Mouse (Mus musculus): ENCODE measurements around the gene Tmem233. TPM values are rescaled to one million over a fixed set of nuclear protein-coding genes. Genes with fewer than 3 reads are reported as not detected.

Tmem233 gene
- total RNA-seq, 2 experiments from 2014 or later: not detected

DNA sequence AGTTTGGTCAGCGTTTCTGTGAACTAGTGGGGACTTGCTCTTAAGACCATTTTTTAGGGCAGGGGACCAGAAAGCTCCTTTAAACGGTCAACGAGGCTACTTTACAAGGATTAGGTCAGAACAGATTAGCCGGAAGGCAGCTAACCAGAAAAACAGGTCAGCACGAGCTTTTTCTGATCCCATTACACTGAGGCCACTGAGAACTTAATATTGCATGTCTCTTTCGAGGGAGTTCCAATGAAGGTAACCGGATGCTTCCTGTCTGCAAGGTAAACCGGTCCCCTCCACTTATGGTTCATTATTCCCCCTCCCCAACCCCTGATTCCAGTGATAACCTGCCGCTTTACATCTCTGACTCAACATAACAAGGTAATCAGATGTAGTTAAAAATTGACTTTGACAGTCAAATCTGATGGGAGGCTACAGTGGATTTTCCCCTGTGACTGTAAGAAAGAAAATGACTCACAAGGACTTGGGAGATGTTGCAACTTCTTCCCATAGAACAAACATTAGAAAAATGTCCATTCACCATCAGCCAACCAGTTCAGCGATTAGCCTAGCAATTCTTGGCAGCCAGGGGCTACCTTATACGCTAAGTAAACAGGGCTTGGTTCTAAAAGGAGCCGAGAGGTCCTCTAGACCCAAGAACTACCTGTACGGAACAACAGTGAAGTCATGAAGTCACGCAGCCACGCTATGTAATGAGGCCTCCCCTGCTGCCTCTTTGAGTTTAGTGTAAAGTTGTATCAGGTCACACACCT lies 73.8 kb downstream of the Tmem233 start:
- intact Hi-C loops (cut with DNase I): no loop called here
- no peak for DNase-seq (ENCODE audit: low spot score in 2 of 2)

GRCm38 (mm10) chr5:116007723-116008122 lies 75.3 kb downstream of the Tmem233 start:
- intact Hi-C loops (cut with DNase I): no loop called here
- no peak for DNase-seq (ENCODE audit: low spot score in 2 of 2)

GRCm38 (mm10) chr5:116006324-116007099 lies 76.5 kb downstream of the Tmem233 start:
- DNase-seq (ENCODE audit: low spot score in 2 of 2): no peak
- intact Hi-C loops (cut with DNase I): no loop called here

DNA sequence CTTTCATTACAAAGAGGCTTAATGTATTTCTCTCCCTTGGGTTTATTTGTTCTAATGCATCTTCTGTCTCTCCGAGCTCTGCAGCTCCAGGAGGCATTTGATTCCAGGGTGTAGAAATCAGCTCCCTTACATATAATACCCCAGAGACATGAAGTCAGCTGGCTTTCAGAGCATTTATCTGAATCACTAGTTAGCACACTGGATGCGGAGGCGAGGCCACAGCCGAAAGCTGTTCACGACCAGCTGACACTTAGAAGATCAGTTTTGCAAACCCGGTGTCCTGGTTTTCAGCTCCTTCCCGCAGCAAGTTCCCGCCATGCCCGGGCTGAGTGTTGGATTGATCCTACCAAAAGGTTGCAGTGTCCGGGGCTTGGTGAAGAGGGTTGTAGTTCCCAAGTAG lies 78.8 kb downstream of the Tmem233 start:
- intact Hi-C loops (cut with DNase I): no loop called here
- no peak for DNase-seq (ENCODE audit: low spot score in 2 of 2)

DNA sequence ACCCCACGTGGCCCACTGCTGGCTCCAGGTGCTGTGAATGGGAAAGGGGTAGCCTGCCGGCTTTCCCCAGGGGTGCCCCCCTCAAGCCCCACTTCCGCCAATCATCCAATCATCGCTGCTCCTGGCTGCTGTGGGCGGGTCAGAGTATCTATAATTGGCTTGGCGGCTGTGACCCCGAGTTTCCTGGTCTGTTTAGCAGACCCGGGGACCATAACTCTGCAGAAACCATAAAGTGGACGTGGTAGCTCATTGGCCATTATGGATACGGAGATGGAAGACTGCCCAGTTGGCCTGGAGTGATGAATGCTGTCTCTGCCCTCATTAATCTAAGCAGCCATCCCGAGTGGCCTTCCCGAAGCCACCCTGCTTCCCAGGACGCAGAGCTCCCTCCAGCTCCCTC lies 79.2 kb downstream of the Tmem233 start:
- intact Hi-C loops (cut with DNase I): no loop called here
- no peak for DNase-seq (ENCODE audit: low spot score in 2 of 2)

DNA sequence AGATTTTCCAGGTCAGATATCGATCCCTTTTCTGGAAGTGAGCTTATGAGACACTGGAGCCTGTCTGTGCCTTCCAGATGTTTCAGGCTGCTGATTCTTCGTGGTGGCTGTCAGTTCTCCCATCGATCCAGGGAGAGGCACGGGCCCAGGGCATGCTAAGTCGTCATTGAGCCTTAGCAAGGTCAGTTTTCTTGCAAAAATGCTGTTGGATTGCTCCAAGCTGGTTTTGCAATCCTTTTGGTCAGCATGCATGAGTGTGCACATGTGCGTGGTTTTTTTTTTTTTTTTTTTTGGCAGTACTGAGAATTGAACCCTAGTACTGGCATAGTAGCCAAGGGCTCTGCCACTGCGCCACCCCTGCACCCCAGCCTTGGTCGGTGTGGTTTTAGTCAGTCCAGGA lies 79.9 kb downstream of the Tmem233 start:
- no peak for DNase-seq (ENCODE audit: low spot score in 2 of 2)
- intact Hi-C loops (cut with DNase I): no loop called here

- intact Hi-C loops (cut with DNase I): no loop called here
- DNase-seq (ENCODE audit: low spot score in 2 of 2): no peak
Measured at GRCm38 (mm10) chr5:115997376-115997775, 85.7 kb downstream of the Tmem233 start.

DNA sequence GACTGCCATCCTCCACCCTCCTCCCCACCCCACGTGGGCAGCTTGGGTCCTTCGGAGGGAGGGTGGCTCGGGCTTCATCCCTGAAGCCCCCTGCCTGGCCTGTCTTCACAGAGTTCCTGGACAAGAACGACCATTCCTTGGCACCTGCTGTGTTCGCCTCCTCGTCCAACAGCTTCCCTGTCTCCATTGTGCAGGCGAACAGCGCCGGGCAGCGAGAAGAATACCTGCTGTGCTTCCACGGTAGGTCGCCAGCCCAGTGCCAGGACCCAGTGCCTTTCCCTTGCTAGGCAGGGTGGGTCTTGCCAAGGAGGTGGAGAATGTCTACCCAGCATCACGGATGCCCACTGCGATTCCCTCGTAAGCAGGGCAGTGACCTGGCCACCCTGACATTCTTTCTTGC lies 88.9 kb downstream of the Tmem233 start:
- intact Hi-C loops (cut with DNase I): no loop called here
- no peak for DNase-seq (ENCODE audit: low spot score in 2 of 2)

DNA sequence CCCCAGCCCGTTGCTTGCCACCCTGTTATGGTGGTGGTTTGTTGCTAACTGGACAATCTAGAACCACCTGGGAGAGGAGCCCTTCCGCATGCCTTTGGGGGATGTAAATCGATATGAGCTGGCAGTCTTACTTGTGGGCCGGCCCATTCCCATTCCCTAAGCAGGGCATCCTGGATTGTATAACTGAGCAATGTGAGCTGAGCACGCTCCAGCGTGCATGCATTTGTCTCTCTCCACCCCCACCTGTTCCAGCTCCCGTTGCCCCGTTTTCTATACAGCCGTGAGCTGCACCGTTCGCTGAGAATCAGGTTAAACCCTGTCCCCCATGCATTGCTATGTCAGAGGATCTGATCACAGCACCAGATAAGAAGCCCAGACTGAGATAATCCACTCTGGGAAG lies 91.3 kb downstream of the Tmem233 start:
- intact Hi-C loops (cut with DNase I): no loop called here
- no peak for DNase-seq (ENCODE audit: low spot score in 2 of 2)

Other genes starting within 250 kb of the Tmem233 start
- 100 to 1,000 TPM; 149 to 175 TPM for gene Cit, start 238.0 kb downstream of the Tmem233 start, total RNA-seq (2021)
- 10 to 100 TPM; 25.6 to 26.2 TPM for gene Prkab1, start 58.7 kb downstream of the Tmem233 start, total RNA-seq (2021)
- gene Ccdc60, start 205.7 kb upstream of the Tmem233 start, total RNA-seq (2021): under 1 TPM; 0.26 to 0.30 TPM